Mouse (Mus musculus): ENCODE measurements around the gene Gprc5c.

DNA sequence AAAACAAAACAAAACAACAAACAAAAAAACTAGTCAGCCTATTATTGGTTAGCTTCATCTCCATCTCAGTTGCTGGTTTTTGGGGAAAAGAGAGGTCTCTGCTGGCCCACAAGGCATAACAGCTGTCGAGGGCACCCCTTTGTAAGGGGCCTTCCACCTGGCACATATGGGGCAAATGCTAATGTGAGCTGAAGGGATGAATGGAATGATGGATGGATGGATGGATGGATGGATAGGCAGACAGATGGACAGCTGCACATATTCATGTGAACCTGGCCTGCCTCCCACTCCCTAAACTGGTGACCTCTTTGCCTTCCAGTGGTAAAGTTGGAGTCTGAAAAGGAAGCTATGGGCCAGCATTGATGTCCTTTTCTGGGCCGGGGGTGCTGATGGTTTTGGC, 43.9 kb upstream of the Gprc5c start:
- TF ChIP-seq ZKSCAN1 (IDR thresholded peaks at IDR 0.05; ENCODE audit: borderline replicate concordance, low read depth, low read length) (no peak), MYC (IDR thresholded peaks at IDR 0.05; ENCODE audit: low read depth, low read length) (no peak), ELF1 (IDR thresholded peaks at IDR 0.05; ENCODE audit: low read depth, low read length) (no peak), POLR2A (IDR thresholded peaks at IDR 0.05; ENCODE audit: low read depth, low read length) (no peak), USF2 (conservative IDR thresholded peaks at IDR 0.05; ENCODE audit: low read depth, low read length) (no peak), RAD21 (IDR thresholded peaks at IDR 0.05; ENCODE audit: low read depth, low read length) (no peak), CTCF (conservative IDR thresholded peaks at IDR 0.05 in 1 of 2, IDR thresholded peaks at IDR 0.05 in 1 of 2; ENCODE audit: low read depth in 2 of 2, low read length in 2 of 2) (no peak), HCFC1 (IDR thresholded peaks at IDR 0.05; ENCODE audit: low read depth, low read length) (no peak), NELFE (IDR thresholded peaks at IDR 0.05; ENCODE audit: low read depth, low read length) (no peak), POLR2AphosphoS2 (IDR thresholded peaks at IDR 0.05; ENCODE audit: low read depth, low read length) (no peak), TBP (conservative IDR thresholded peaks at IDR 0.05; ENCODE audit: low read depth, low read length) (no peak)
